Mouse (Mus musculus): Measurements from ENCODE around the gene Ntn5. TPM values are rescaled to one million over a fixed set of nuclear protein-coding genes. Genes with fewer than 3 reads are reported as not detected.

Gene Ntn5
- polyA plus RNA-seq, 1 experiment = 4.2 TPM

GRCm38 (mm10) chr7:45709677-45710355, 26.0 kb downstream of the Ntn5 start:
- no peak overlapping the region for H3K27ac ChIP-seq (ENCODE audit: control insufficient read depth, insufficient read depth, low read length)
- TF ChIP-seq POLR2A (IDR thresholded peaks at IDR 0.05; ENCODE audit: control insufficient read depth, extremely low read depth, insufficient read depth, low read length, poor library complexity) (no peak), CTCF (IDR thresholded peaks at IDR 0.05; ENCODE audit: borderline replicate concordance, control insufficient read depth, extremely low read depth, insufficient read depth, low read length, poor library complexity) (no peak)
- H3K27me3 ChIP-seq (ENCODE audit: control insufficient read depth, insufficient read depth, low read length) = no peaks in the 10 kb centered on the region
- WGBS = 93% methylated on average over 14 of the region's 14 CpGs
- no peak for DNase-seq
- H3K4me1 ChIP-seq (replicated peaks; ENCODE audit: control insufficient read depth, insufficient read depth, low read length) = peaks cover 42% of the 10 kb centered on the region
- no peak overlapping the region for H3K4me3 ChIP-seq (ENCODE audit: control insufficient read depth, insufficient read depth, low read length)
- H3K36me3 ChIP-seq (ENCODE audit: control insufficient read depth, insufficient read depth, low read length) = peaks cover 8% of the 10 kb centered on the region

GRCm38 (mm10) chr7:45710477-45711191, 26.8 kb downstream of the Ntn5 start:
- TF ChIP-seq POLR2A (IDR thresholded peaks at IDR 0.05; ENCODE audit: control insufficient read depth, extremely low read depth, insufficient read depth, low read length, poor library complexity) (no peak), CTCF (IDR thresholded peaks at IDR 0.05; ENCODE audit: borderline replicate concordance, control insufficient read depth, extremely low read depth, insufficient read depth, low read length, poor library complexity) (no peak)
- Histone ChIP-seq H3K27me3 (ENCODE audit: control insufficient read depth, insufficient read depth, low read length) (no peaks in the 10 kb centered on the region), H3K4me3 (ENCODE audit: control insufficient read depth, insufficient read depth, low read length) (no peak overlapping the region), H3K4me1 (replicated peaks; ENCODE audit: control insufficient read depth, insufficient read depth, low read length) (peaks cover 41% of the 10 kb centered on the region), H3K36me3 (ENCODE audit: control insufficient read depth, insufficient read depth, low read length) (peaks cover 8% of the 10 kb centered on the region), H3K27ac (ENCODE audit: control insufficient read depth, insufficient read depth, low read length) (no peak overlapping the region)
- 94% methylated on average over 20 of the region's 20 CpGs for WGBS
- DNase-seq = no peak

GRCm38 (mm10) chr7:45711316-45712021, 27.6 kb downstream of the Ntn5 start:
- TF ChIP-seq POLR2A (IDR thresholded peaks at IDR 0.05; ENCODE audit: control insufficient read depth, extremely low read depth, insufficient read depth, low read length, poor library complexity) (no peak), CTCF (IDR thresholded peaks at IDR 0.05; ENCODE audit: borderline replicate concordance, control insufficient read depth, extremely low read depth, insufficient read depth, low read length, poor library complexity) (no peak)
- no peak for DNase-seq
- peaks cover 8% of the 10 kb centered on the region for H3K36me3 ChIP-seq (ENCODE audit: control insufficient read depth, insufficient read depth, low read length)
- WGBS = 95% methylated on average over 24 of the region's 24 CpGs
- no peak overlapping the region for H3K27ac ChIP-seq (ENCODE audit: control insufficient read depth, insufficient read depth, low read length)
- no peaks in the 10 kb centered on the region for H3K27me3 ChIP-seq (ENCODE audit: control insufficient read depth, insufficient read depth, low read length)
- H3K4me3 ChIP-seq (ENCODE audit: control insufficient read depth, insufficient read depth, low read length) = no peak overlapping the region
- H3K4me1 ChIP-seq (replicated peaks; ENCODE audit: control insufficient read depth, insufficient read depth, low read length) = peaks cover 39% of the 10 kb centered on the region

GRCm38 (mm10) chr7:45712022-45712757, 28.4 kb downstream of the Ntn5 start:
- no peak for DNase-seq
- H3K27me3 ChIP-seq (ENCODE audit: control insufficient read depth, insufficient read depth, low read length) = no peaks in the 10 kb centered on the region
- H3K27ac ChIP-seq (ENCODE audit: control insufficient read depth, insufficient read depth, low read length) = no peak overlapping the region
- TF ChIP-seq CTCF (IDR thresholded peaks at IDR 0.05; ENCODE audit: borderline replicate concordance, control insufficient read depth, extremely low read depth, insufficient read depth, low read length, poor library complexity) (no peak), POLR2A (IDR thresholded peaks at IDR 0.05; ENCODE audit: control insufficient read depth, extremely low read depth, insufficient read depth, low read length, poor library complexity) (no peak)
- no peak overlapping the region for H3K4me3 ChIP-seq (ENCODE audit: control insufficient read depth, insufficient read depth, low read length)
- peaks cover 8% of the 10 kb centered on the region for H3K36me3 ChIP-seq (ENCODE audit: control insufficient read depth, insufficient read depth, low read length)
- WGBS = 95% methylated on average over 21 of the region's 21 CpGs
- H3K4me1 ChIP-seq (replicated peaks; ENCODE audit: control insufficient read depth, insufficient read depth, low read length) = peaks cover 40% of the 10 kb centered on the region

DNA sequence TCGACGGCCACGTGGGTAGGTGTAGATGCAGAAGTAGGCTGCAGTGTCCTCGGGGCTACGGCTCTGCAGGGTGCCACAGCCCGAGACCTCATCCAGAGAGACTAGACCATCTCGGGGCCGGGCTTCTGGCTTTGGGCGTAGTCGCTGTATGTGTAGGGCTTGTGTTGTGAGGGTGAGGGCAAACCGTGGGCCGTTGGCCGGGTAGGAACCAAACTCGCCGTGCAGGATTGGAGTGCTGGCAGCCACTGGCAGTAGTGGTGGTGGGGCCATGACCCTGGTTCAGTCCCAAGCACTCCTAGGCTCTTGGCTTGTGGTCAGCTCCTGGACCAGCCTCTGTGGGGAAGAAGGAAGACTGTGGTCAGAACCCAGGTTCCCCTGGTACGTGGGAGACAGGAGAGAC, 29.6 kb downstream of the Ntn5 start:
- 97% methylated on average over 16 of the region's 16 CpGs for WGBS
- TF ChIP-seq CTCF (IDR thresholded peaks at IDR 0.05; ENCODE audit: borderline replicate concordance, control insufficient read depth, extremely low read depth, insufficient read depth, low read length, poor library complexity) (no peak), POLR2A (IDR thresholded peaks at IDR 0.05; ENCODE audit: control insufficient read depth, extremely low read depth, insufficient read depth, low read length, poor library complexity) (no peak)
- Histone ChIP-seq H3K27me3 (ENCODE audit: control insufficient read depth, insufficient read depth, low read length) (no peaks in the 10 kb centered on the region), H3K36me3 (ENCODE audit: control insufficient read depth, insufficient read depth, low read length) (peaks cover 8% of the 10 kb centered on the region), H3K27ac (ENCODE audit: control insufficient read depth, insufficient read depth, low read length) (no peak overlapping the region), H3K4me1 (replicated peaks; ENCODE audit: control insufficient read depth, insufficient read depth, low read length) (peaks cover 29% of the 10 kb centered on the region), H3K4me3 (ENCODE audit: control insufficient read depth, insufficient read depth, low read length) (no peak overlapping the region)
- DNase-seq = no peak
